Mouse (Mus musculus): Measurements from ENCODE around the gene Tdrd6.

- no peak for TF ChIP-seq ZNF384 (IDR thresholded peaks at IDR 0.05; ENCODE audit: low read depth, low read length)
- TF ChIP-seq MAFK (IDR thresholded peaks at IDR 0.05; ENCODE audit: insufficient read depth, low read depth, low read length) = no peak
These were observed 16.8 kb upstream of the Tdrd6 start for GRCm38 (mm10) chr17:43646925-43647324.

All from ES-E14 (cell line).